Mouse (Mus musculus) embryonic facial prominence, embryonic 13.5 days (tissue): ENCODE measurements around the gene Armh2. TPM values are rescaled to one million over a fixed set of nuclear protein-coding genes. Genes with fewer than 3 reads are reported as not detected.

Experiments
- ATAC-seq: fragments of 200-750 bp; cut with Nextera tagmentation; 2 replicates; pipeline ENCODE4 v1.8.0; 2017; ENCODE audit warnings: low read depth; ENCODE audit not compliant: insufficient number of reproducible peaks, insufficient read depth, low FRiP score, low TSS enrichment
- H3K27ac ChIP-seq: fragments of 300-500 bp; sonication (generic); 2 replicates; pipeline ENCODE4 v1.5.1; 2015; ENCODE audit warnings: moderate library complexity, mild to moderate bottlenecking, inconsistent platforms
- H3K27me3 ChIP-seq: fragments of 300-500 bp; sonication (generic); 2 replicates; pipeline ENCODE4 v1.6.1; 2015; ENCODE audit warnings: mild to moderate bottlenecking, inconsistent platforms
- H3K36me3 ChIP-seq: fragments of 300-500 bp; sonication (generic); 2 replicates; pipeline ENCODE4 v1.6.1; 2015; ENCODE audit warnings: mild to moderate bottlenecking, inconsistent platforms
- H3K4me1 ChIP-seq: fragments of 300-500 bp; sonication (generic); 2 replicates; pipeline ENCODE4 v1.6.1; 2015; ENCODE audit warnings: inconsistent platforms
- H3K4me2 ChIP-seq: fragments of 300-500 bp; sonication (generic); 2 replicates; pipeline ENCODE4 v1.6.1; 2015; ENCODE audit warnings: moderate library complexity, mild to moderate bottlenecking, inconsistent platforms
- H3K4me3 ChIP-seq: fragments of 300-500 bp; sonication (generic); 2 replicates; pipeline ENCODE4 v1.5.1; 2015; ENCODE audit warnings: mild to moderate bottlenecking, inconsistent platforms
- H3K9ac ChIP-seq: fragments of 300-500 bp; sonication (generic); 2 replicates; pipeline ENCODE4 v1.6.1; 2015; ENCODE audit warnings: mild to moderate bottlenecking, inconsistent platforms
- H3K9me3 ChIP-seq: fragments of 300-500 bp; sonication (generic); 2 replicates; pipeline ENCODE4 v1.6.1; 2016; ENCODE audit warnings: inconsistent platforms
- WGBS: fragments of 180-500 bp; shearing (Covaris S2); methylation state at CpG from one replicate; pipeline ENCODE4 v1.1.7; 2015; ENCODE audit warnings: mixed read lengths; 5-methylcytosine and 5-hydroxymethylcytosine counted together
- polyA plus RNA-seq: library from polyadenylated mRNA; unstranded; fragments of >200 nt; fragmentation: Nextera tagmentation; extraction: Ambion mirVana; gene quantifications from 2 replicates; pipeline ENCODE4 v1.2.1, GENCODE M21; 2015

Gene Armh2
- polyA plus RNA-seq, 1 experiment from 2014 or later, result not detected

GRCm38 (mm10) chr13:24786014-24786490 is 45.0 kb downstream of the Armh2 start:
- no peak overlapping the region for H3K4me2 ChIP-seq
- ATAC-seq, result no peak
- H3K27me3 ChIP-seq, result no peaks in the 10 kb centered on the region
- no peak overlapping the region for H3K9ac ChIP-seq
- H3K36me3 ChIP-seq, result no peaks in the 10 kb centered on the region
- no peak overlapping the region for H3K4me3 ChIP-seq
- H3K9me3 ChIP-seq, result no peaks in the 10 kb centered on the region
- H3K27ac ChIP-seq, result no peak overlapping the region
- WGBS, result 60% methylated on average over 11 of the region's 11 CpGs
- 0 out of 2 replicates have a peak, but pooled peaks cover 4% of the 10 kb centered on the region for H3K4me1 ChIP-seq

- no peak overlapping the region for H3K4me2 ChIP-seq
- no peak overlapping the region for H3K9ac ChIP-seq
- H3K27me3 ChIP-seq, result no peaks in the 10 kb centered on the region
- H3K4me3 ChIP-seq, result no peak overlapping the region
- H3K4me1 ChIP-seq, result no peaks in the 10 kb centered on the region
- no peak for ATAC-seq
- no peak overlapping the region for H3K27ac ChIP-seq
- no peaks in the 10 kb centered on the region for H3K36me3 ChIP-seq
- 87% methylated on average over 5 of the region's 5 CpGs for WGBS
- H3K9me3 ChIP-seq, result no peaks in the 10 kb centered on the region
Measured at GRCm38 (mm10) chr13:24787477-24787876, 46.4 kb downstream of the Armh2 start.

GRCm38 (mm10) chr13:24791349-24791748 is 50.3 kb downstream of the Armh2 start:
- H3K9ac ChIP-seq, result no peak overlapping the region
- no peak overlapping the region for H3K27ac ChIP-seq
- no peaks in the 10 kb centered on the region for H3K27me3 ChIP-seq
- no peak overlapping the region for H3K4me2 ChIP-seq
- no peaks in the 10 kb centered on the region for H3K36me3 ChIP-seq
- H3K9me3 ChIP-seq, result no peaks in the 10 kb centered on the region
- H3K4me1 ChIP-seq, result no peaks in the 10 kb centered on the region
- no peak overlapping the region for H3K4me3 ChIP-seq
- ATAC-seq, result no peak
- WGBS, result 59% methylated on average over 2 of the region's 2 CpGs

GRCm38 (mm10) chr13:24792411-24793045 is 51.5 kb downstream of the Armh2 start:
- no peak for ATAC-seq
- 90% methylated on average over 9 of the region's 9 CpGs for WGBS

More at GRCm38 (mm10) chr13:24792411-24793045, 51.5 kb downstream of the Armh2 start:
- Histone ChIP-seq H3K36me3 (no peaks in the 10 kb centered on the region), H3K4me2 (no peak overlapping the region), H3K4me1 (no peaks in the 10 kb centered on the region), H3K27ac (no peak overlapping the region), H3K27me3 (no peaks in the 10 kb centered on the region), H3K9me3 (no peaks in the 10 kb centered on the region), H3K9ac (no peak overlapping the region), H3K4me3 (no peak overlapping the region)

Other genes starting within 250 kb of the Armh2 start
- gene Ripor2, start 159.0 kb upstream of the Armh2 start, polyA plus RNA-seq, result 5.9 and 7.1 TPM in 2 replicates
- gene Gmnn, start 20.7 kb downstream of the Armh2 start, polyA plus RNA-seq, result 112 and 114 TPM in 2 replicates
- gene BC005537, start 60.4 kb downstream of the Armh2 start, polyA plus RNA-seq, result 18.2 and 18.3 TPM in 2 replicates
- gene Acot13, start 90.3 kb downstream of the Armh2 start, polyA plus RNA-seq, result 72.1 and 73.8 TPM in 2 replicates
- 58.8 and 59.2 TPM in 2 replicates for gene Tdp2, start 90.4 kb downstream of the Armh2 start, polyA plus RNA-seq
- gene D130043K22Rik, start 103.9 kb downstream of the Armh2 start, polyA plus RNA-seq, result 0.22 and 0.87 TPM in 2 replicates
- gene Aldh5a1, start 196.4 kb downstream of the Armh2 start, polyA plus RNA-seq, result 6.7 and 6.9 TPM in 2 replicates
- 0.79 and 3.3 TPM in 2 replicates for gene Gpld1, start 201.9 kb downstream of the Armh2 start, polyA plus RNA-seq